Mouse (Mus musculus) bone marrow, adult 2 months (tissue): ENCODE data around the gene Apc2.

Source experiments
- CTCF ChIP-seq: fragments of 200-500 bp; IDR thresholded peaks from 2 replicates; pipeline ENCODE4 v1.5.1; 2011; ENCODE audit warnings: low read length, control low read depth; ENCODE audit not compliant: control insufficient read depth, insufficient read depth
- POLR2A ChIP-seq: fragments of 200-500 bp; IDR thresholded peaks from 2 replicates; pipeline ENCODE4 v1.6.1; 2011; ENCODE audit warnings: low read depth, mild to moderate bottlenecking, control low read depth, low read length, borderline replicate concordance; ENCODE audit not compliant: control insufficient read depth

GRCm38 (mm10) chr10:80304862-80305261 is 9.1 kb downstream of the Apc2 start:
- TF ChIP-seq POLR2A (no peak), CTCF (no peak)
